Mouse (Mus musculus): Measurements from ENCODE around the gene Fbxl17.

- TF ChIP-seq CTCF (IDR thresholded peaks at IDR 0.05; ENCODE audit: low read depth, low read length) (no peak), POLR2AphosphoS5 (IDR thresholded peaks at IDR 0.05; ENCODE audit: insufficient replicate concordance, low read depth, low read length) (no peak), TAL1 (conservative IDR thresholded peaks at IDR 0.05; ENCODE audit: low read depth, low read length) (no peak)
These were observed 270.7 kb downstream of the Fbxl17 start for GRCm38 (mm10) chr17:63229111-63229510.
